Mouse (Mus musculus) erythroblast, embryonic 14.5 days (primary cell): ENCODE data around the gene Ypel2.

Experiments used
- GATA1 ChIP-seq: IDR thresholded peaks from 2 replicates; pipeline ENCODE4 v1.6.1; 2012; ENCODE audit warnings: low read length, inconsistent platforms, mixed read lengths
- TAL1 ChIP-seq: IDR thresholded peaks from 3 replicates; pipeline ENCODE4 v1.6.1; 2012; ENCODE audit warnings: low read length, inconsistent platforms, mixed read lengths

GRCm38 (mm10) chr11:86945058-86945457 is 48.4 kb downstream of the Ypel2 start:
- TF ChIP-seq TAL1 = no peak
- no peak for TF ChIP-seq GATA1
